Mouse (Mus musculus) limb, embryonic 12.5 days (tissue): ENCODE data around the gene Rtp4. TPM values are rescaled to one million over a fixed set of nuclear protein-coding genes. Genes with fewer than 3 reads are reported as not detected.

Experiments
- ATAC-seq: fragments of 200-750 bp; cut with Nextera tagmentation; 2 replicates; pipeline ENCODE4 v1.8.0; 2017; ENCODE audit warnings: low read depth, moderate TSS enrichment; ENCODE audit not compliant: insufficient number of reproducible peaks, insufficient read depth, low FRiP score, low TSS enrichment
- H3K27ac ChIP-seq: fragments of 300-500 bp; sonication (generic); 2 replicates; pipeline ENCODE4 v1.5.1; 2016; ENCODE audit warnings: mild to moderate bottlenecking, moderate library complexity
- H3K27me3 ChIP-seq: fragments of 300-500 bp; sonication (generic); 2 replicates; pipeline ENCODE4 v1.6.1; 2016; ENCODE audit warnings: mild to moderate bottlenecking, moderate library complexity
- H3K36me3 ChIP-seq: fragments of 300-500 bp; sonication (generic); 2 replicates; pipeline ENCODE4 v1.6.1; 2016; ENCODE audit warnings: mild to moderate bottlenecking, moderate library complexity
- H3K4me1 ChIP-seq: fragments of 300-500 bp; sonication (generic); replicated peaks from 2 replicates; pipeline ENCODE4 v1.6.1; 2016
- H3K4me2 ChIP-seq: fragments of 300-500 bp; sonication (generic); 2 replicates; pipeline ENCODE4 v1.6.1; 2016; ENCODE audit warnings: mild to moderate bottlenecking, moderate library complexity
- H3K4me3 ChIP-seq: fragments of 300-500 bp; sonication (generic); replicated peaks from 2 replicates; pipeline ENCODE4 v1.5.1; 2016; ENCODE audit warnings: mild to moderate bottlenecking
- H3K9ac ChIP-seq: fragments of 300-500 bp; sonication (generic); replicated peaks from 2 replicates; pipeline ENCODE4 v1.6.1; 2016; ENCODE audit warnings: mild to moderate bottlenecking, moderate library complexity
- H3K9me3 ChIP-seq: fragments of 300-500 bp; sonication (generic); 2 replicates; pipeline ENCODE4 v1.6.1; 2016; ENCODE audit warnings: mild to moderate bottlenecking, moderate library complexity
- WGBS: fragments of 180-500 bp; shearing (Covaris S2); methylation state at CpG from one replicate; pipeline ENCODE4 v1.1.7; 2016; 5-methylcytosine and 5-hydroxymethylcytosine counted together
- polyA plus RNA-seq: library from polyadenylated mRNA; unstranded; fragments of >200 nt; fragmentation: Nextera tagmentation; extraction: Ambion mirVana; gene quantifications from 2 replicates; pipeline ENCODE4 v1.2.1, GENCODE M21; 2016

Rtp4 gene
- 3.0 and 3.1 TPM in 2 replicates for polyA plus RNA-seq

DNA sequence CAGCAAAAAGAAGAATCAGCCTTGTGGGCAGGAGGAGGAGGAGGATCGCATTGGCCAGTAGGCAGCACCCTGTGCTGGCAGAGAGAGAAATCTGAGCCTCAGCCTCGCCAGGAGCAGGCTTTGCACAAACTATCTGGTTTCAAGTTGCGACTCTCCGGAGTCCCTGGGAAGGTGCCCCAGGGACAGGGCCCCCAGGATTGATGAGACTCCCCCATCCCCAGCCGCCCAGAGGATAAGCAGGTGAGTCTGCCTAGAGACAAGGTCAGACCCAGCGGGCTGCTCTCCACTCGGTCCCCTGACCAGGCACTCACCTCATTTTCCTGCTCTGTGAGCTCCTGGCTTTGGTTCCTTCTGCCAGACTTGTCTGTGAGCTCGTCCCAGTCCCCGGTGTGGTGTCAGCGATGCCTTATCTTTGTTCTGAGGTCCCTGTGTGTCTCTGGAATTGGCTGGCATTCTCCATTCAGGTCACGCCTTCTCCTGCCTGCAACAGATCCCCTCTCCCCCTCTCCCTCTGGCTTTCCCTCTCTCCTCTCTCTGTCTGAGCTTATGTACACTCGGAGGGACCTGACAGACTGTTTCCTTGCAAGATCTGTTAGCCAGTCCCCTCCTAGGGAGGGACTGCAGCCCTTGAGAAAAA, at the start of gene Rtp4, which contains the start of gene Masp1:
Rtp4 (plus strand) TSS at position 57 of the 637 bp plus-strand sequence.
Masp1 (minus strand) TSS at position 581 of the 637 bp plus-strand sequence.
- Histone ChIP-seq H3K27ac (peak within 1 kb of the TSS; percentile 74), H3K4me3 (peak within 1 kb of the TSS; percentile 39), H3K4me1 (peaks cover 48% of the 10 kb centered on the region), H3K9ac (peak within 1 kb of the TSS; percentile 37), H3K4me2 (peak within 1 kb of the TSS; percentile 67), H3K36me3 (no peaks in the 10 kb centered on the region), H3K27me3 (0 out of 2 replicates have a peak, but pooled peaks cover 14% of the 10 kb centered on the region), H3K9me3 (no peaks in the 10 kb centered on the region)
- WGBS, result 1% methylated on average over 12 of the region's 12 CpGs
- ATAC-seq, result peak; percentile 63

DNA sequence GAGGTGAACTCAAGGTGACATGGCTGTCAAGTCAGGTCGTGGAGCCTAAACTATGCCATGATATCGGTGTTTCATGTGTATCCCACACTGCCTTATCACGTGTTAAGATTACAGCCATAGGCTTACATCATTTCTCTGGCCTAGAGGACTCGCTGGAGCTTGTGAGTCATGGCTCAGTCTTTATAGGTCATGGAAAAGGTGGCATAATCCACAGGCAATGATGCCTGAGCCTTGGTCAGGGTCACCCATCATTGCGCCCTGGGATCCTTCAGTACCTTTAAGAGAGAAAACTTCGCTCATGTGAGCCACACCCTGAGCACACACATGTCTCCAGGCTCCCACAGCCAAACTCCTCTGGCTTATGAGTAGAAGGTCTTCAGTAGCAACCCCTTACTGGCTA, 48.5 kb upstream of the Rtp4 start:
- WGBS, result 92% methylated on average over 6 of the region's 6 CpGs
- no peak overlapping the region for H3K9ac ChIP-seq
- no peak overlapping the region for H3K4me3 ChIP-seq
- no peak overlapping the region for H3K27ac ChIP-seq
- H3K27me3 ChIP-seq, result no peaks in the 10 kb centered on the region
- no peaks in the 10 kb centered on the region for H3K36me3 ChIP-seq
- no peak for ATAC-seq
- no peaks in the 10 kb centered on the region for H3K4me1 ChIP-seq
- H3K4me2 ChIP-seq, result no peak overlapping the region
- H3K9me3 ChIP-seq, result no peaks in the 10 kb centered on the region

DNA sequence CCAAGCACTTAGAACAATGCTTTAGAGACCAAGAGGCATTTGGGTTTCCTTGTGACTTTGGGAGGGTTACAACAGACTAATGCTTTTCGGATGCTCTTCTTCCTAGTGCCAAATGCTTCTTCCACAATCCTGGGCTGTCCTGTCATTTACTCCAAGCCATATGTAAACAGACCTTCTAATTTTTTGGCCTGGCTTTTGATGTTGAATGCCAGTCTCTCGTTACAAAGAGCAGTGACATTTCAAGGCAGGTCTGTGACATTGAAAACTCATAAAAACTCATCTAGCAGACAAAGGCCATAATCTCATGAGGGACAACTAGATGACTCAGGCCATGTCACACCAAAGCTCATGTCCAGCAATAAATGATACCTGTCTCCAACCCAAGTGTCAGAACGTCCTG, 48.0 kb upstream of the Rtp4 start:
- Histone ChIP-seq H3K4me1 (no peaks in the 10 kb centered on the region), H3K9me3 (no peaks in the 10 kb centered on the region), H3K27me3 (no peaks in the 10 kb centered on the region), H3K27ac (no peak overlapping the region), H3K36me3 (no peaks in the 10 kb centered on the region), H3K9ac (no peak overlapping the region), H3K4me3 (no peak overlapping the region), H3K4me2 (no peak overlapping the region)
- ATAC-seq, result no peak
- 48% methylated on average over 3 of the region's 3 CpGs for WGBS

DNA sequence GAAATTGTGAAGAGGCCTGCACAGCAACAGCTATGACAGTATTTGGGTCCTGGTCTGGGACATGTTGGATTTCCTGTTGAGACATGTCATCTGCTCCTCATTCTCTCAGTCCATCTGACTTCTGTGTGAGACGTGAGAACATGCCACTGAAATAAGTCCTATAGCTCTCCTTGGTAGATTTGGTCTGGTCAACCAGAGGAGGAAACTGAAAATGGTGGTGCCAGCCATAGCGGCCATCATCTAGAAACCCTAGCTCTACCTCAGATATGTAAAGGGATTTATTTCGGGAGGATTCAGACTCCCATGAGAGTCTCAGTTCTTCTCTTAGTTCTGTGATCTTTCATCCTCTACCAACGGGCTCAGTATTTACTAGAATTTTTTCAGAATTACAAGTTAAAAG, 44.4 kb upstream of the Rtp4 start:
- WGBS, result 84% methylated on average over 4 of the region's 4 CpGs
- Histone ChIP-seq H3K9ac (no peak overlapping the region), H3K4me2 (no peak overlapping the region), H3K27me3 (no peaks in the 10 kb centered on the region), H3K9me3 (no peaks in the 10 kb centered on the region), H3K27ac (no peak overlapping the region), H3K36me3 (no peaks in the 10 kb centered on the region), H3K4me3 (no peak overlapping the region), H3K4me1 (no peaks in the 10 kb centered on the region)
- ATAC-seq, result no peak

DNA sequence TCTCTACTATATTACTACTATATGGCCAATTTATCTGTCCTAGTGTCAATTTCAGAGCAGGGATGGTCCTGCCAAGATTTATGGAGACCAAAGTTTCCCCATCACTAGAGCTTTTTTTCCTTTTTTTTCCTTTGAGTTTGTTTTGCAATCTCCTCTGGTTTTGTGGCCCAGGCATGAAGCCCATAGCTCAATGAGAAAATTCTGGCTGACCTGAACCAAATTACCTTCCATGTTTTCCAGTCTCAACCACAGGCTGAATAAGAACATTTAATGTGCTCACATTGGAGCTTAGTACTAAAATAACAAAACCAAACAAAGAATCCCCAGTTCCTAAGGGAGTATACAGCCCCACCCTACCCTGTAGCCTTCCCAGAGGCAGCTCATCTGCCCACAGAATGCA, 43.5 kb upstream of the Rtp4 start:
- Histone ChIP-seq H3K4me3 (no peak overlapping the region), H3K27me3 (no peaks in the 10 kb centered on the region), H3K36me3 (no peaks in the 10 kb centered on the region), H3K4me2 (no peak overlapping the region), H3K9me3 (no peaks in the 10 kb centered on the region), H3K4me1 (no peaks in the 10 kb centered on the region), H3K27ac (no peak overlapping the region), H3K9ac (no peak overlapping the region)
- ATAC-seq, result no peak

DNA sequence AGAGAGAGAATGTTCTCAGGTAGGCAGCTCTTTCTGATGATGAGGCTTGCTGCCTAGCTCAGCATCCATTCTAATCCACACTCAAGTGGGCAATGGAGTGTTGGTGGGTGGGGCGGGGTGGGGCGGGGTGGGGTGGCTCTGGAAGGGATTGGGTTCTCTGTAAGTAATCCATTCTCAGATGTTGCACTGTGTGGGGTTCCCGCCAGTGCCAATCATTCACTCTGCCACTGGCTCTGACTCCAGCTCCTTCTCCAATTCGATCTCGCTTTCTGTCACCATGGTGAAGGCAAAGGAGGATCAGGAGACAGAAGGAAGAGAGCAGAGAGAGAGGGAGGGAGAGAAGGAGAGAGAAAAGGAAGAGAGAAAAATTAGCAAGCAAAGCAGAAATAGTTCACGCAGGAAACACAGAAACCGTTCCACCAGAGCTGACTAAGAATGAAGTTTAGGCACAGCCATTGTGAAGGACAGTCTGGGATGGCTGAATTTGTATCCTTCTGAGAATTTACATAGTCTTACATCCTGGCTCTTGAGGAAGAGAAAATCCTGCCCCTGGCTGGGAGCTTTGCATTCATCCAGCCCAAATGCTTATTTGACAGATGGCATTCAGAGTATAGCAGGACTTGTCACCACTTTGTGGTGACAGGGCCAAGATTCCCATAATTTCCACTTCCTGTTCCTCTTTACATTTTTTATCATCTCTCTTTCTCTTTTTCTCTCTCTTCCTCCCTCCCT, 40.1 kb upstream of the Rtp4 start:
- no peak overlapping the region for H3K27ac ChIP-seq
- no peak for ATAC-seq
- H3K4me2 ChIP-seq, result no peak overlapping the region
- no peaks in the 10 kb centered on the region for H3K27me3 ChIP-seq
- H3K4me3 ChIP-seq, result no peak overlapping the region
- H3K36me3 ChIP-seq, result no peaks in the 10 kb centered on the region
- H3K4me1 ChIP-seq, result peaks cover 9% of the 10 kb centered on the region
- 78% methylated on average over 7 of the region's 7 CpGs for WGBS
- H3K9ac ChIP-seq, result no peak overlapping the region
- H3K9me3 ChIP-seq, result no peaks in the 10 kb centered on the region

DNA sequence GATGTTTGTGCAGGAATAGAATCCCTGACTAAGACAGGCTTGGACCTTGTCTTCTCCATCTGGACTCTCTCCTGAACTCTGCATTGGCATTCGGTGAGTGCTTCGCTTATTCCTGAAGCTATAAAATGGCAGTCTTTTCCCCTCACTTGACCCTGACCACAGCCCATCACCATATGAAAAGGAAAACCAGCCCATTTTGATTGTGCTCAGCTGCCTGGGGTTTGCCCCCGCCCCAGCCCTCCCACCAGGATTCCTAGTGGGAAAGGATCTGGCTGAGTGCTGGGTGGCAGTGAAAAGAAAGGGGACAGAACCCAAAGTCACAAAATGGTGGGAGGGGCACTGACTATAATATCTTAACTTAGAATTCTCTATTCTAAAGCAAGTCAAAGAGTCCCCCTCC, 37.9 kb upstream of the Rtp4 start:
- Histone ChIP-seq H3K27ac (no peak overlapping the region), H3K27me3 (no peaks in the 10 kb centered on the region), H3K4me2 (no peak overlapping the region), H3K9me3 (no peaks in the 10 kb centered on the region), H3K9ac (no peak overlapping the region), H3K4me1 (peaks cover 9% of the 10 kb centered on the region), H3K36me3 (no peaks in the 10 kb centered on the region), H3K4me3 (no peak overlapping the region)
- ATAC-seq, result no peak
- 82% methylated on average over 3 of the region's 3 CpGs for WGBS

DNA sequence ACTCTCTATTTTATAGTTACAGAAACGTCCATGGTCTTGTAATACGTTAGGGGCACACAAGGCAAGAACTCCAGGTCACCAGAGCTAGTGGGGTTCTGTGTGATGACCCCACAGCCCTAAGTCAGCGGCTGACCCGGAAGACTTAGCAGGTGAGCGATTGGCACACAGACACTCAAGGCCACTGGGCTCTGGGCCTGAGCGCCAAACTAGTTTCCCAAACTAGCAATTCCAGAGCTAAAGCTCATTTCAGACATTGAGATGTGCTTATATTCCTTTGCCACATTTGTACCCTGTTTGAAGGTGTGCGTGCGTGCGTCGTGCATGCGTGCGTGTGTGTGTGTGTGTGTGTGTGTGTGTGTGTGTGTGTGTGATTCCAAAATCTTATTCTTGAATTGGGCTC, 37.2 kb upstream of the Rtp4 start:
- H3K27ac ChIP-seq, result no peak overlapping the region
- no peaks in the 10 kb centered on the region for H3K27me3 ChIP-seq
- no peaks in the 10 kb centered on the region for H3K9me3 ChIP-seq
- no peak overlapping the region for H3K9ac ChIP-seq
- 93% methylated on average over 12 of the region's 12 CpGs for whole genome bisulfite sequencing
- H3K4me3 ChIP-seq, result no peak overlapping the region
- ATAC-seq, result no peak
- no peak overlapping the region for H3K4me2 ChIP-seq
- H3K4me1 ChIP-seq, result peaks cover 9% of the 10 kb centered on the region
- H3K36me3 ChIP-seq, result no peaks in the 10 kb centered on the region

DNA sequence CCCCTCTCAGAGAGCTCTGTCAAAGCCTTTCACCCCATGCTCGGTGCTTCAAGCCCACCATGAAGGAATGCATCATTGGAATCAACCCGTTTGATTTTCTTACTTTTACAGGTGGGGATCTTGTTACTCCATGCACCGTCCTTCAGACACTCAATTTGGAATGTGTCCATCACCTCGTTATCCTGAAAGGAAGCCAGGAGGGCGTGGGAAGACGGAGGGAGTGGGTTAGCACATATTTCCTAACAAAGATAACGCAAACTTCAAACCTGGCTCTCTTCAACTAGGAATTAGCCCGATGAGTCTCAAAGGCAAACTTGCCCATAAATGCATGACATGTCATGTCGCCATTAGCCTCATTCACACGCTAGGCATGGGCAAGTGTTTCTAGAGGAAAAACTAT, 36.8 kb upstream of the Rtp4 start:
- Histone ChIP-seq H3K9me3 (no peaks in the 10 kb centered on the region), H3K4me1 (peaks cover 9% of the 10 kb centered on the region), H3K4me2 (no peak overlapping the region), H3K9ac (no peak overlapping the region), H3K4me3 (no peak overlapping the region), H3K36me3 (no peaks in the 10 kb centered on the region), H3K27ac (no peak overlapping the region), H3K27me3 (no peaks in the 10 kb centered on the region)
- 75% methylated on average over 10 of the region's 10 CpGs for WGBS
- no peak for ATAC-seq

DNA sequence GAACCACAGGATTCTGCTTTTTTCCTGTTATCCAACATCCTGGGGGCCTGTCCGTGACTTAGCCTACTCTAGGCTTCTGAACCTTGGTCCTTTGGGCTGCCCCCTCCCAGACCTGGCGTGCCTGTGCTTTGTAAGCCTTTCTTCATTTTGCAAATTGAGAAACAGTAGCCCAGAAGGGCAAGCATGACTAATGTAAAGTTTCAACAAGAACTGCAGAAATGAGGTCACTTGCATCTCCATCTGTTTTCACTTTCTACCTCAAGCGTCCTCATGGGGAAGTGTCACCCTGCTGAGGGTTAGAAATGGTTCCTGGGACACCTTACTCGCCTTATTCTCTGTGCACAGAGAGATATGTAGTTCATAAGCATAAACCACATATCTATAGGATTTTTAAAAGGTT, 27.3 kb upstream of the Rtp4 start:
- Histone ChIP-seq H3K36me3 (no peaks in the 10 kb centered on the region), H3K9me3 (no peaks in the 10 kb centered on the region), H3K4me1 (no peaks in the 10 kb centered on the region; the same call in 1 of the 2 replicates), H3K9ac (no peak overlapping the region), H3K27ac (no peak overlapping the region), H3K27me3 (no peaks in the 10 kb centered on the region), H3K4me3 (no peak overlapping the region), H3K4me2 (no peak overlapping the region)
- no peak for ATAC-seq
- 61% methylated on average over 4 of the region's 4 CpGs for WGBS

DNA sequence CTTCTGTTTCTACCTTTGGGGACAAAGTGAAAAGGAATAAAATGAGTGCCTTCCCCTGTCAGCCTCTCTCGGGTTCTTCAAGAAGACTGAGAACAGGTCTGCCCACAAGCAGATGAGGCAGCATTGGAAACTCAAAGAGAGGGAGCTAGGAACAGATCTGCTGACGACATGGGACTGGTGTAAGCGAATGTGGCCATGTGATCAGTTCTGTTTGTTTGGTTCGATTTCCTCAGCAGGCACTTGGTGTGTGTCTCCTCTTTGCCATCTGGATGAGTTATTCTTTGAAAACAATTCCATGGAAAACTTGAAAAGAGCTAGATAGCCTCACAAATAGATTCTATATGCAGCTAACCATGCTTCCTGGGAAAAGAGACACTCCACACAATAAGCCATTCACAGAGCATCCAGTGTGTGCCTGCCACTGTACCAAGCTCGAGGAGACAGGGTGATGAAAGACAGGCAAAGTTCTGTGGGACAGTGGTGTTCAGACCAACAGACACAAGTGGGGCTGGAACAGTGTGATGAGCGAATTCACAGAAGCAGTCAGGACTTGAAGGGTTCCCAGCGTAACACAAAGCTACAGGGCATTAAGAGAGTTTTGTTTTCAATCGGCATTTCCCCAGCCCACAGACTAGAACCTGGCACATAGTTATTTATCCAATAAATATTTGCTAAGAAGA, 23.7 kb upstream of the Rtp4 start:
- Histone ChIP-seq H3K27me3 (no peaks in the 10 kb centered on the region), H3K4me2 (no peak overlapping the region), H3K4me3 (no peak overlapping the region), H3K4me1 (peaks cover 6% of the 10 kb centered on the region; the same call in 1 of the 2 replicates), H3K27ac (no peak overlapping the region), H3K9me3 (no peaks in the 10 kb centered on the region), H3K9ac (no peak overlapping the region), H3K36me3 (no peaks in the 10 kb centered on the region)
- WGBS, result 76% methylated on average over 8 of the region's 8 CpGs
- no peak for ATAC-seq
